Mouse (Mus musculus) hindbrain, embryonic 16.5 days (tissue): ENCODE data around the gene Peak1. TPM values are rescaled to one million over a fixed set of nuclear protein-coding genes. Genes with fewer than 3 reads are reported as not detected.
A peak's percentile ranks its signal among the peaks of the same experiment; 100 is the strongest.
"Not testable (repeated sequence)": the region's sequence is repeated elsewhere in the genome, so short reads cannot be mapped to it uniquely, and the experiment has no call there.

Experiments
- ATAC-seq: fragments of 200-750 bp; cut with Nextera tagmentation; 2 replicates; pipeline ENCODE4 v1.8.0; 2017; ENCODE audit warnings: moderate TSS enrichment, moderate library complexity
- H3K27ac ChIP-seq: fragments of 300-500 bp; sonication (generic); 2 replicates; pipeline ENCODE4 v1.5.1; 2014; ENCODE audit warnings: low read depth, mild to moderate bottlenecking, control low read depth, low read length, moderate library complexity
- H3K27me3 ChIP-seq: fragments of 300-500 bp; sonication (generic); replicated peaks from 2 replicates; pipeline ENCODE4 v1.6.1; 2014; ENCODE audit warnings: low read length; ENCODE audit not compliant: control insufficient read depth, insufficient read depth
- H3K36me3 ChIP-seq: fragments of 300-500 bp; sonication (generic); 2 replicates; pipeline ENCODE4 v1.6.1; 2014; ENCODE audit warnings: mild to moderate bottlenecking, low read length, moderate library complexity, mixed read lengths; ENCODE audit not compliant: control insufficient read depth, insufficient read depth
- H3K4me1 ChIP-seq: fragments of 300-500 bp; sonication (generic); 2 replicates; pipeline ENCODE4 v1.6.1; 2014; ENCODE audit warnings: low read depth, low read length; ENCODE audit not compliant: control insufficient read depth, insufficient read depth
- H3K4me2 ChIP-seq: fragments of 300-500 bp; sonication (generic); 2 replicates; pipeline ENCODE4 v1.6.1; 2014; ENCODE audit warnings: mild to moderate bottlenecking, low read length, control low read depth, moderate library complexity
- H3K4me3 ChIP-seq: fragments of 300-500 bp; sonication (generic); 2 replicates; pipeline ENCODE4 v1.5.1; 2014; ENCODE audit warnings: mild to moderate bottlenecking, low read length, control low read depth, moderate library complexity
- H3K9ac ChIP-seq: fragments of 300-500 bp; sonication (generic); 2 replicates; pipeline ENCODE4 v1.6.1; 2014; ENCODE audit warnings: low read depth, mild to moderate bottlenecking, control low read depth, low read length, moderate library complexity
- H3K9me3 ChIP-seq: fragments of 300-500 bp; sonication (generic); 2 replicates; pipeline ENCODE4 v1.6.1; 2014; ENCODE audit warnings: mild to moderate bottlenecking, low read length, moderate library complexity; ENCODE audit not compliant: control insufficient read depth
- WGBS: fragments of 180-500 bp; shearing (Covaris S2); extraction: QIAGEN DNeasy Blood & Tissue Kit; methylation state at CpG from one replicate; pipeline ENCODE4 v1.1.7; 2014; 5-methylcytosine and 5-hydroxymethylcytosine counted together
- polyA plus RNA-seq: library from polyadenylated mRNA; unstranded; fragments of >200 nt; fragmentation: Nextera tagmentation; extraction: Ambion mirVana; gene quantifications from 2 replicates; pipeline ENCODE4 v1.2.1, GENCODE M21; 2015

Gene Peak1
- polyA plus RNA-seq, 1 experiment from 2014 or later = 5.2 TPM

GRCm38 (mm10) chr9:56230906-56231305 is 187.0 kb downstream of the Peak1 start:
- ATAC-seq = no peak
- H3K4me2 ChIP-seq = no peak overlapping the region
- H3K9me3 ChIP-seq = no peaks in the 10 kb centered on the region
- no peak overlapping the region for H3K27ac ChIP-seq
- H3K36me3 ChIP-seq = peaks cover 2% of the 10 kb centered on the region; the same call in 1 of the 2 replicates
- H3K9ac ChIP-seq = no peak overlapping the region
- no peaks in the 10 kb centered on the region for H3K27me3 ChIP-seq
- no peaks in the 10 kb centered on the region for H3K4me1 ChIP-seq
- no peak overlapping the region for H3K4me3 ChIP-seq

GRCm38 (mm10) chr9:56227626-56228025 is 190.2 kb downstream of the Peak1 start:
- no peak overlapping the region for H3K4me3 ChIP-seq
- no peak overlapping the region for H3K4me2 ChIP-seq
- peaks cover 2% of the 10 kb centered on the region; the same call in 1 of the 2 replicates for H3K36me3 ChIP-seq
- no peaks in the 10 kb centered on the region for H3K4me1 ChIP-seq
- no peak overlapping the region for H3K27ac ChIP-seq
- WGBS = 88% methylated on average over 7 of the region's 7 CpGs
- no peaks in the 10 kb centered on the region for H3K27me3 ChIP-seq
- no peak overlapping the region for H3K9ac ChIP-seq
- no peak for ATAC-seq
- no peaks in the 10 kb centered on the region for H3K9me3 ChIP-seq

DNA sequence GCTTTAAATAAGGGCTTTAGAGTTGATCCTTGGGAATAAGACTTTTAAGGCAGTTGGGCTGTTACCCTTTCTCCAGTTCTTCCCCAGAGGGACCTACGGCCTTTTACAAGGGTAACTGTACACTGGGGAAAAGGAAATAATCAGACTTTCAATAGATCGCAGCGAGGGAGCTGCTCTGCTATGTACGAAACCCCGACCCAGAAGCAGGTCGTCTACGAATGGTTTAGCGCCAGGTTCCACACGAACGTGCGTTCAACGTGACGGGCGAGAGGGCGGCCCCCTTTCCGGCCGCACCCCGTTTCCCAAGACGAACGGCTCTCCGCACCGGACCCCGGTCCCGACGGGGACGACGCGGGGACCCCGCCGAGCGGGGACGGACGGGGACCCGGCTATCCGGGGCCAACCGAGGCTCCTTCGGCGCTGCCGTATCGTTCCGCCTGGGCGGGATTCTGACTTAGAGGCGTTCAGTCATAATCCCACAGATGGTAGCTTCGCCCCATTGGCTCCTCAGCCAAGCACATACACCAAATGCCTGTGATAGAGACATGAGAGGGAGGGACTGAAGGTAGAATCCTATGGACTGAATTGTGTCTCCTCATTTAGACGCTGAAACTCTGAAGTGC is 194.3 kb downstream of the Peak1 start:
- Histone ChIP-seq H3K4me3 (peak overlapping the region; percentile 25), H3K4me2 (peak overlapping the region; percentile 40)
- H3K36me3 ChIP-seq, H3K4me1 ChIP-seq, H3K9ac ChIP-seq, H3K9me3 ChIP-seq, H3K27me3 ChIP-seq, H3K27ac ChIP-seq: not testable (repeated sequence)
- ATAC-seq = peak; percentile 100
- WGBS = 39% methylated on average over 27 of the region's 45 CpGs

- no peak overlapping the region for H3K4me3 ChIP-seq
- H3K27ac ChIP-seq = no peak overlapping the region
- H3K4me1 ChIP-seq = peaks cover under 1% of the 10 kb centered on the region; the same call in 1 of the 2 replicates
- no peak overlapping the region for H3K4me2 ChIP-seq
- no peak overlapping the region for H3K9ac ChIP-seq
- no peak for ATAC-seq
- 80% methylated on average over 2 of the region's 2 CpGs for WGBS
- H3K36me3 ChIP-seq = no peaks in the 10 kb centered on the region
- no peaks in the 10 kb centered on the region for H3K9me3 ChIP-seq
- no peaks in the 10 kb centered on the region for H3K27me3 ChIP-seq
Observed at GRCm38 (mm10) chr9:56218860-56219259, 199.0 kb downstream of the Peak1 start.

DNA sequence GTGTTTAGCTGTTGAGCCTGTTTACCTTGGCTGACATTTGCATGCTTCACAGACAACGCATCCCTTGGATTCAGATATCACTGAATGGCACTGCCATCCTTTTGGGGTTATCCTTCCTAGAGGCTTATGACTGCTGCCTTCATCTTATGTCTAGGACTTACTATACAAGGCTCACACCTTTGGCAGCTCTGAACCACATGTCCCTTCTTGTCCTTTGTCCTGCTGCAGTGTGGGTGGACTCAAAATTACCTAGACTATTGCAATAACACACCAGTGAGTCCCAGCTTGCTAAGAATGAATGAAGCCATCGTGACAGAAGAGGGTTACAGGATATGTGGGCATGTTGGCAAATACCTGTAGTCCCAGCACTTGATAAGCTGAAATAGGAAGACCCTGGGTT is 199.8 kb downstream of the Peak1 start:
- no peak overlapping the region for H3K4me2 ChIP-seq
- H3K4me1 ChIP-seq = peaks cover 5% of the 10 kb centered on the region; the same call in 1 of the 2 replicates
- no peak overlapping the region for H3K4me3 ChIP-seq
- WGBS = 98% methylated on average over 2 of the region's 2 CpGs
- H3K27ac ChIP-seq = no peak overlapping the region
- no peaks in the 10 kb centered on the region for H3K36me3 ChIP-seq
- no peaks in the 10 kb centered on the region for H3K27me3 ChIP-seq
- ATAC-seq = no peak
- H3K9me3 ChIP-seq = no peaks in the 10 kb centered on the region
- H3K9ac ChIP-seq = no peak overlapping the region

DNA sequence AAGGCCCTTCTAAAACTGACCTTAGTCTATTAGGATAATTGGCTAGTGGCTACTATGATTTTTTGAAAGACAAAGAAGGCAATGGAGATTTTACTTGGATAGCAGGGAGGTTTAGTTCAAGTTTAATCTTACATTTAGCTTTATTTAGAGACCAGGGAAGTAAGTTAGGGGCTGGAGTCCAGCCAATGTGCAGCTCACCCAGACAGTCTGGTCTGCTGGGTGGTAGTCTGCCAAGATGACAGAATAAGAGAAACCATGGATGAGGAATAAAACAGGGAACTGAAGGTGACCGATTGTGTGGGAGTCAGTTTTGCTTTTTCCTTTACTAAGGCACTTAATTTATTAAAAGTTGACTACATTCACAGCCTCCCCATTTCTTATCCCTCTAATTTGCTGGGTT is 200.5 kb downstream of the Peak1 start:
- no peak for ATAC-seq
- Histone ChIP-seq H3K4me1 (peaks cover 5% of the 10 kb centered on the region; the same call in 1 of the 2 replicates), H3K27me3 (no peaks in the 10 kb centered on the region), H3K36me3 (no peaks in the 10 kb centered on the region), H3K9ac (no peak overlapping the region), H3K9me3 (no peaks in the 10 kb centered on the region), H3K27ac (no peak overlapping the region), H3K4me3 (no peak overlapping the region), H3K4me2 (no peak overlapping the region)
- WGBS = 74% methylated on average over 1 of the region's 1 CpGs

GRCm38 (mm10) chr9:56213451-56214291 is 204.2 kb downstream of the Peak1 start:
- peak; percentile 82; the same call in 1 of the 2 replicates for ATAC-seq

GRCm38 (mm10) chr9:56208817-56209216 is 209.1 kb downstream of the Peak1 start:
- Histone ChIP-seq H3K27me3 (no peaks in the 10 kb centered on the region), H3K4me3 (no peak overlapping the region), H3K4me1 (peaks cover 4% of the 10 kb centered on the region; the same call in 1 of the 2 replicates), H3K27ac (no peak overlapping the region), H3K36me3 (no peaks in the 10 kb centered on the region), H3K9ac (no peak overlapping the region), H3K9me3 (no peaks in the 10 kb centered on the region), H3K4me2 (no peak overlapping the region)
- no peak for ATAC-seq
- 82% methylated on average over 8 of the region's 8 CpGs for WGBS

More at GRCm38 (mm10) chr9:56213451-56214291, 204.2 kb downstream of the Peak1 start:
- H3K4me1 ChIP-seq = peaks cover 5% of the 10 kb centered on the region; the same call in 1 of the 2 replicates
- peak overlapping the region; percentile 55 for H3K9ac ChIP-seq
- no peaks in the 10 kb centered on the region for H3K27me3 ChIP-seq
- H3K9me3 ChIP-seq = no peaks in the 10 kb centered on the region
- peak overlapping the region; percentile 51 for H3K4me2 ChIP-seq
- peak overlapping the region; percentile 25 for H3K4me3 ChIP-seq
- H3K27ac ChIP-seq = no peak overlapping the region
- H3K36me3 ChIP-seq = no peaks in the 10 kb centered on the region
- 8% methylated on average over 11 of the region's 11 CpGs for WGBS

DNA sequence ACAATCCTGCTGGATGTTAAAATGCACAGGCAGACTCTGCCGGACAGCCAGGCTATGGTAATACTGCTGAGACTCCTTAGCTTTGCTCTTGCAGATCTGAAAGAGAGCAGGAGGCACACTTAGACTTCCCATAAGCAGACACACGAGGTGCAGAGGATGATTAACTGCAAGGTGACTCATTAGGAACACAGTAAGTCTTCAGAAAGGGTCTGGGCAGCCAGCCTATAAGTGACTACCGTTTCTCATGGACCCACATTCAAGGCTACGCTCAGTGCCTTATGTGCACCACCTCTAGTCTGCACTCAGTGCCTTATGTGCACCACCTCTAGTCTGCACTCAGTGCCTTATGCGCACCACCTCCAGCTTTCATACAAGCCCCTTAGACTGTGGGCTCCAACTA is 210.4 kb downstream of the Peak1 start:
- Histone ChIP-seq H3K9me3 (no peaks in the 10 kb centered on the region), H3K4me1 (no peaks in the 10 kb centered on the region), H3K9ac (no peak overlapping the region), H3K36me3 (no peaks in the 10 kb centered on the region), H3K4me3 (no peak overlapping the region), H3K27ac (no peak overlapping the region), H3K4me2 (no peak overlapping the region), H3K27me3 (no peaks in the 10 kb centered on the region)
- no peak for ATAC-seq
- WGBS = 84% methylated on average over 5 of the region's 5 CpGs
